Mouse (Mus musculus) heart, adult 2 months (tissue): ENCODE data around the gene Gm20708.

Source experiments
- CTCF ChIP-seq: fragments of 200-600 bp; IDR thresholded peaks from 2 replicates; pipeline ENCODE4 v1.8.1; 2022; ENCODE audit warnings: antibody characterized with exemption, mild to moderate bottlenecking, moderate library complexity
- POLR2A ChIP-seq: fragments of 200-500 bp; IDR thresholded peaks from 2 replicates; pipeline ENCODE4 v1.6.1; 2011; ENCODE audit warnings: mild to moderate bottlenecking, low read depth, low read length, control low read depth; ENCODE audit not compliant: insufficient read depth

- TF ChIP-seq CTCF (no peak), POLR2A (no peak)
Observed at GRCm38 (mm10) chr11:117875681-117876080, 66.2 kb downstream of the Gm20708 start.
